Mouse (Mus musculus): ENCODE data around the gene Zbtb11. TPM values are rescaled to one million over a fixed set of nuclear protein-coding genes. Genes with fewer than 3 reads are reported as not detected.

Zbtb11 gene
- polyA plus RNA-seq, 1 experiment, result 5.5 TPM

GRCm38 (mm10) chr16:55964126-55964949 is 9.3 kb upstream of the Zbtb11 start:
- TF ChIP-seq CTCF (IDR thresholded peaks at IDR 0.05; ENCODE audit: control insufficient read depth, insufficient read depth, insufficient replicate concordance, low read depth, low read length) (no peak), POLR2A (IDR thresholded peaks at IDR 0.05; ENCODE audit: control insufficient read depth, low read depth, low read length) (no peak)
- H3K36me3 ChIP-seq (ENCODE audit: control insufficient read depth, insufficient read depth, low read length), result no peaks in the 10 kb centered on the region; the same call in 1 of the 2 replicates
- H3K27me3 ChIP-seq (ENCODE audit: control insufficient read depth, insufficient read depth, low read length), result no peaks in the 10 kb centered on the region
- peaks cover 4% of the 10 kb centered on the region for H3K4me1 ChIP-seq (ENCODE audit: control insufficient read depth, insufficient read depth, low read length)
- H3K27ac ChIP-seq (ENCODE audit: control insufficient read depth, insufficient read depth, low read depth, low read length), result no peak overlapping the region
- peak overlapping the region; percentile 34; the same call in 1 of the 2 replicates for H3K4me3 ChIP-seq (ENCODE audit: control insufficient read depth, low read depth, low read length)

GRCm38 (mm10) chr16:55966212-55966871 is 7.3 kb upstream of the Zbtb11 start, which contains the start of gene Rpl24:
TSS of gene Rpl24 (plus strand) at chr16:55966275.
- H3K36me3 ChIP-seq (ENCODE audit: control insufficient read depth, insufficient read depth, low read length), result no peaks in the 10 kb centered on the region; the same call in none of the 2 replicates
- peak within 1 kb of the TSS; percentile 80 for H3K27ac ChIP-seq (ENCODE audit: control insufficient read depth, insufficient read depth, low read depth, low read length)
- H3K4me1 ChIP-seq (ENCODE audit: control insufficient read depth, insufficient read depth, low read length), result peaks cover 4% of the 10 kb centered on the region
- peak; percentile 68 for TF ChIP-seq POLR2A (IDR thresholded peaks at IDR 0.05; ENCODE audit: control insufficient read depth, low read depth, low read length)
- no peak for TF ChIP-seq CTCF (IDR thresholded peaks at IDR 0.05; ENCODE audit: control insufficient read depth, insufficient read depth, insufficient replicate concordance, low read depth, low read length)
- H3K27me3 ChIP-seq (ENCODE audit: control insufficient read depth, insufficient read depth, low read length), result no peaks in the 10 kb centered on the region
- peak within 1 kb of the TSS; percentile 98 for H3K4me3 ChIP-seq (ENCODE audit: control insufficient read depth, low read depth, low read length)

- Histone ChIP-seq H3K36me3 (ENCODE audit: control insufficient read depth, insufficient read depth, low read length) (no peaks in the 10 kb centered on the region; the same call in none of the 2 replicates), H3K4me1 (ENCODE audit: control insufficient read depth, insufficient read depth, low read length) (peaks cover 4% of the 10 kb centered on the region), H3K27me3 (ENCODE audit: control insufficient read depth, insufficient read depth, low read length) (no peaks in the 10 kb centered on the region), H3K4me3 (ENCODE audit: control insufficient read depth, low read depth, low read length) (peak overlapping the region; percentile 98; the same call in 1 of the 2 replicates), H3K27ac (ENCODE audit: control insufficient read depth, insufficient read depth, low read depth, low read length) (no peak overlapping the region)
- no peak for TF ChIP-seq CTCF (IDR thresholded peaks at IDR 0.05; ENCODE audit: control insufficient read depth, insufficient read depth, insufficient replicate concordance, low read depth, low read length)
Observed at GRCm38 (mm10) chr16:55967221-55967620, 6.5 kb upstream of the Zbtb11 start.

GRCm38 (mm10) chr16:55969147-55969546 is 4.5 kb upstream of the Zbtb11 start:
- no peaks in the 10 kb centered on the region for H3K27me3 ChIP-seq (ENCODE audit: control insufficient read depth, insufficient read depth, low read length)
- H3K4me3 ChIP-seq (ENCODE audit: control insufficient read depth, low read depth, low read length), result no peak overlapping the region
- H3K36me3 ChIP-seq (ENCODE audit: control insufficient read depth, insufficient read depth, low read length), result no peaks in the 10 kb centered on the region; the same call in none of the 2 replicates
- H3K4me1 ChIP-seq (ENCODE audit: control insufficient read depth, insufficient read depth, low read length), result peaks cover 3% of the 10 kb centered on the region
- TF ChIP-seq CTCF (IDR thresholded peaks at IDR 0.05; ENCODE audit: control insufficient read depth, insufficient read depth, insufficient replicate concordance, low read depth, low read length) (peak; percentile 27; the same call in 1 of the 2 replicates), POLR2A (IDR thresholded peaks at IDR 0.05; ENCODE audit: control insufficient read depth, low read depth, low read length) (no peak)
- no peak overlapping the region for H3K27ac ChIP-seq (ENCODE audit: control insufficient read depth, insufficient read depth, low read depth, low read length)

- TF ChIP-seq CTCF (IDR thresholded peaks at IDR 0.05; ENCODE audit: control insufficient read depth, insufficient read depth, insufficient replicate concordance, low read depth, low read length), result no peak
- no peak for TF ChIP-seq POLR2A (IDR thresholded peaks at IDR 0.05; ENCODE audit: control insufficient read depth, low read depth, low read length)
- no peak overlapping the region for H3K27ac ChIP-seq (ENCODE audit: control insufficient read depth, insufficient read depth, low read depth, low read length)
- H3K4me3 ChIP-seq (ENCODE audit: control insufficient read depth, low read depth, low read length), result no peak overlapping the region
- H3K27me3 ChIP-seq (ENCODE audit: control insufficient read depth, insufficient read depth, low read length), result no peaks in the 10 kb centered on the region
- no peaks in the 10 kb centered on the region; the same call in 1 of the 2 replicates for H3K4me1 ChIP-seq (ENCODE audit: control insufficient read depth, insufficient read depth, low read length)
- no peaks in the 10 kb centered on the region; the same call in none of the 2 replicates for H3K36me3 ChIP-seq (ENCODE audit: control insufficient read depth, insufficient read depth, low read length)
Observed at GRCm38 (mm10) chr16:55970416-55970815, 3.3 kb upstream of the Zbtb11 start.

GRCm38 (mm10) chr16:55971735-55972615 is 1.7 kb upstream of the Zbtb11 start:
- TF ChIP-seq CTCF (IDR thresholded peaks at IDR 0.05; ENCODE audit: control insufficient read depth, insufficient read depth, insufficient replicate concordance, low read depth, low read length) (no peak), POLR2A (IDR thresholded peaks at IDR 0.05; ENCODE audit: control insufficient read depth, low read depth, low read length) (no peak)
- no peak overlapping the region for H3K27ac ChIP-seq (ENCODE audit: control insufficient read depth, insufficient read depth, low read depth, low read length)
- no peaks in the 10 kb centered on the region for H3K27me3 ChIP-seq (ENCODE audit: control insufficient read depth, insufficient read depth, low read length)
- no peaks in the 10 kb centered on the region for H3K4me1 ChIP-seq (ENCODE audit: control insufficient read depth, insufficient read depth, low read length)
- no peaks in the 10 kb centered on the region; the same call in none of the 2 replicates for H3K36me3 ChIP-seq (ENCODE audit: control insufficient read depth, insufficient read depth, low read length)
- peak overlapping the region; percentile 33; the same call in 1 of the 2 replicates for H3K4me3 ChIP-seq (ENCODE audit: control insufficient read depth, low read depth, low read length)
